Mouse (Mus musculus) urinary bladder, postnatal 0 days (tissue): ENCODE measurements around the gene Iqcf1. TPM values are rescaled to one million over a fixed set of nuclear protein-coding genes. Genes with fewer than 3 reads are reported as not detected.

Experiments
- polyA plus RNA-seq: library from polyadenylated mRNA; unstranded; fragments of >200 nt; fragmentation: Nextera tagmentation; extraction: Ambion mirVana; gene quantifications from 2 replicates; pipeline ENCODE4 v1.2.1, GENCODE M21; 2015

Gene Iqcf1
- not detected in 2 replicates for polyA plus RNA-seq

GRCm38 (mm10) chr9:106499667-106500066, at the start of gene Iqcf1:
Gene Iqcf1 (plus strand): TSS chr9:106499967.

DNA sequence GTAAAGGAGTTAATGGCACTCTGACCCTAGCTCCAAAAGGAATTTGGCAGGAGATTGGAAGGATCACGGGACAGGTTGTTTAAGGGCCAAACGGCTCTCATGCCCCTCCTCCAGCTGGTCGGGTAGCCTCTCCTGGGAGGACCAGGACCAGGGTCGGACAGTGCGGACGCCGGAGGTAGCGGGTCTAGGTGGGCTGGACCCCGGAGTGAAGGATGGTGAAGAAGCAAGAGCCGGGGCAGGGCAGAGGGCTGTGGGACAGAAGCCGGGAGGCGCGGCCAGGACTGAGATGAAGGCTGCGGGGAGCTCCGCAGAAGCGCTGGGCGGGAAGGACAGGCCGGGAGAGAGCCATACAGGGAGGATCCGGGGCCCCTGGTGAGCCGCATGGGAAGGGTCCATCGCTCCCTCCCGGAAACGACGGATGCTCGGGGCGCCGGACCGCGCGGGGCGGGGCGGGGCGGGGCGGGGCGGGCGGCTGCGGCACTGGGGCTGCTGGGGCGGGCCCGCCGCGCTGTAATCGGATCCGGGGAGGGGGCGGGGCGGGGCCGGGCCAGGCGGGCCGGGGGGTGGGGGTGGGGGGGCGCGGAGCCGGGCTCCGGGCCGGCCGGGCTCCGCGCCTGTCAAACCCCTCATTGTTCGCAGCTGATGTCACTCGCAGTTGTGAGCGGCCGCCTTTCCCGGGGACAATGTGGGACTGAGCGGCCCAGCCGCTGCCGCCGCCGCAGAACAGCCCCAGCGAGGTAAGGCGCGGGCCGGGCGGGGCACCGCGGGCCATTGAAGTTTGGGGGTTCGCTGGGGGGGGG, 46.3 kb upstream of the Iqcf1 start, which contains the start of gene Pcbp4:
TSS of gene Pcbp4 (plus strand) at position 21 of the 800 bp plus-strand sequence.

DNA sequence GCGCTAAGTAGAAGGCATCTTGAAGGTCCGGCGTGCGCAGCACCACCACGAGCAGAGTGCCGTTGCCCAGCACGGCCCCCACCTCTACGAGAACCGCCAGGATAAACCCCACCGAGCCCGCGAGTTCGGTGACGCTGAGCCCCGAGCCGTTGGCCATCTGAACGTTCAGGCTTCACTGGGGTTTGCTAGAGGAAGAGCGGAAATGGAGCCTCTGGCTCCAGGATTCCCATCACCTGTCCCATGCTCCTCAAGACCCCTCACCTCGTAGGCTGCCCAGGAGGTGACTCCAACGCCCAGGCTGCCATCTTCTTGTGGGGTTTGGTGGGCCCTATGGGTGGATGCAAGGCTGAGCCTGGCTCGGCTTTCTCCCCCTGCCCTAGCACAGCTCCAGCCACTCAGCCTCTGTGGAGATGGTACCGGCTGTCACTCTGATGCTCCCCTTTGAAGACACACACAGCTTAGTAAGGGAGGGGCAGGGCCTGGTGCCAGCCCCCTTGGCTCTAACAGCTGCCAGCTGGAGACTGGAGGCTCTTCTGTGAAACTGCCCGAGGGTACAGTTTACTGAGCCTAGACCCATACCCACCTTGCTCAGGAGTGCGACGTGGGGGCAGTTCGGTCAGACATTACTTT, 34.1 kb upstream of the Iqcf1 start, which contains the start of gene Gpr62:
TSS of gene Gpr62 (minus strand) at position 368 of the 630 bp plus-strand sequence.

DNA sequence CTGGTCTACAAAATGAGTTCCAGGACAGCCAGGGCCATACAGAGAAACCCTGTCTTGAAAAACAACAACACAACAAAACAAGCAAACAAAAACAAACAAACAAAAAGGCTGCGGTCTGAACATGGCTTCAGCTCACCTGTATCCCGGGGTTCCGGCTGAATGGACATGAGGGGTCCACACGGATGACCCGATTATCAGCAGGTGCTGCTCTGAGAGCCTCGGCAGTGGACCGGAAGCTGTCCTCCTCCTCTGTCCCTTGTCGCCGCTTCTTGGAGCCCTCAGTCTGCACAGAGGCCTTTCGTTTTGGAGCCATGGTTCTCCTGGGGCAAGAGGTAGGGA, 24.1 kb upstream of the Iqcf1 start, which contains the start of gene Rrp9:
TSS of gene Rrp9 (plus strand) at position 301 of the 339 bp plus-strand sequence.

GRCm38 (mm10) chr9:106476924-106477484, 22.8 kb upstream of the Iqcf1 start, which contains the start of gene Parp3:
Gene Parp3 (minus strand): TSS chr9:106476949.

DNA sequence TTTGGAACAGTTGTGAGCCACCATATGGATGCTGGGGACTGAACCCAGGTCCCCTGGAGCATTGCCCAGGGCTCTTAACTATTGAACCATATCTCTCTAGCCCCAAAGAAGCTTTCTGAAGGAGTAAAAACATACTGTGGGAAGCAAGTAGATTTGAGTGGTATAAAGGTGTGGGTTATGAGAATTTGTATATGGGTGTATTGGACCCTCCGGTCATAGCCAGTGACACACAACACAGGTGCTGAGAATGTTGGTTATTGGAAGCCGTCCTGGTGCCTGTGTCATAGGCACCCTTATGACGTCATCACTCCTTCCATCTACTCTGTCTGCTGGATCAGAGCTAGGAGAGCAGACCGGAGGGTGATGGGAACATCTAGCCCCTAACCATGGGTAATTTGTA, 14.5 kb downstream of the Iqcf1 start, which contains the start of gene Iqcf5:
TSS of gene Iqcf5 (plus strand) at position 301 of the 400 bp plus-strand sequence.

Other genes with a start within 250 kb of the Iqcf1 start
- 7.2 and 7.5 TPM in 2 replicates for gene Poc1a, start 218.9 kb upstream of the Iqcf1 start, polyA plus RNA-seq
- 9.4 and 9.9 TPM in 2 replicates for gene Dusp7, start 131.3 kb upstream of the Iqcf1 start, polyA plus RNA-seq
- gene Rpl29, start 70.5 kb upstream of the Iqcf1 start, polyA plus RNA-seq: 752 and 771 TPM in 2 replicates
- gene Acy1, start 61.6 kb upstream of the Iqcf1 start, polyA plus RNA-seq: 15.1 and 15.3 TPM in 2 replicates
- 23.9 and 25.9 TPM in 2 replicates for gene Abhd14b, start 52.5 kb upstream of the Iqcf1 start, polyA plus RNA-seq
- 29.5 and 29.8 TPM in 2 replicates for gene Abhd14a, start 52.3 kb upstream of the Iqcf1 start, polyA plus RNA-seq
- gene Pcbp4, start 46.7 kb upstream of the Iqcf1 start, polyA plus RNA-seq: 20.7 and 21.1 TPM in 2 replicates
- 0.39 and 0.44 TPM in 2 replicates for gene Gpr62, start 34.0 kb upstream of the Iqcf1 start, polyA plus RNA-seq
- 27.7 and 27.9 TPM in 2 replicates for gene Rrp9, start 24.0 kb upstream of the Iqcf1 start, polyA plus RNA-seq
- gene Parp3, start 23.0 kb upstream of the Iqcf1 start, polyA plus RNA-seq: 35.8 and 36.1 TPM in 2 replicates
- not detected in 2 replicates for gene Iqcf5, start 14.6 kb downstream of the Iqcf1 start, polyA plus RNA-seq
- not detected in 2 replicates for gene Iqcf3, start 61.7 kb downstream of the Iqcf1 start, polyA plus RNA-seq
- gene Iqcf4, start 71.0 kb downstream of the Iqcf1 start, polyA plus RNA-seq: not detected in 2 replicates
- gene Iqcf6, start 126.6 kb downstream of the Iqcf1 start, polyA plus RNA-seq: not detected in 2 replicates
- not detected in 2 replicates for gene Grm2, start 156.1 kb downstream of the Iqcf1 start, polyA plus RNA-seq
- gene Tex264, start 186.0 kb downstream of the Iqcf1 start, polyA plus RNA-seq: 65.0 and 76.5 TPM in 2 replicates